Comparison of ENCODE assay signal across 25 mouse cellular contexts in genomic region chr2:173594313-173595063, GRCm38 (mm10). TPM values are rescaled to one million over a fixed set of nuclear protein-coding genes. Genes with fewer than 3 reads are reported as not detected.
DNase-seq lines count a peak whose midpoint lies in the region; ATAC-seq lines count a peak whose summit lies in the region.
"Had no signal": no experiment of that assay in that cellular context is flagged by ENCODE, and none has a peak within 500 bp of the region (broad histone marks: within the 10 kb centered on the region; RNA-seq: fewer than 3 reads in every experiment).

No protein-coding gene starts in this region.

- no peaks in the 10 kb centered on the region for H3K4me1 ChIP-seq in embryonic facial prominence, embryonic 12.5 days
- peaks cover 3% of the 10 kb centered on the region; the same call in 1 of the 2 replicates for H3K4me1 ChIP-seq in embryonic facial prominence, embryonic 10.5 days
- H3K4me1 ChIP-seq in megakaryocyte, embryonic 14.5 days, result peaks cover 4% of the 10 kb centered on the region; the same call in 1 of the 2 replicates
- H3K4me1 ChIP-seq: embryonic facial prominence, embryonic 15.5 days; forebrain, embryonic 15.5 days; heart, embryonic 15.5 days had no signal

- no peak overlapping the region for H3K4me3 ChIP-seq in embryonic facial prominence, embryonic 12.5 days
- H3K4me3 ChIP-seq in embryonic facial prominence, embryonic 10.5 days, result no peak overlapping the region
- H3K4me3 ChIP-seq in megakaryocyte, embryonic 14.5 days (replicated peaks), result peak overlapping the region; percentile 31
- H3K4me3 ChIP-seq: embryonic facial prominence, embryonic 15.5 days; forebrain, embryonic 15.5 days; heart, embryonic 15.5 days; hindbrain, embryonic 15.5 days; liver, embryonic 13.5 days had no signal

- H3K9me3 ChIP-seq in embryonic facial prominence, embryonic 12.5 days, result no peaks in the 10 kb centered on the region
- H3K9me3 ChIP-seq in embryonic facial prominence, embryonic 10.5 days, result no peaks in the 10 kb centered on the region
- H3K9me3 ChIP-seq in megakaryocyte, embryonic 14.5 days, result no peaks in the 10 kb centered on the region
- H3K9me3 ChIP-seq: embryonic facial prominence, embryonic 15.5 days; forebrain, embryonic 15.5 days; heart, embryonic 15.5 days; hindbrain, embryonic 15.5 days; liver, embryonic 13.5 days had no signal

- WGBS in embryonic facial prominence, embryonic 12.5 days, result 63% methylated on average over 11 of the region's 11 CpGs
- WGBS in embryonic facial prominence, embryonic 10.5 days, result 64% methylated on average over 11 of the region's 11 CpGs

- no peak overlapping the region for H3K4me2 ChIP-seq in embryonic facial prominence, embryonic 12.5 days (replicated peaks)
- H3K4me2 ChIP-seq: embryonic facial prominence, embryonic 15.5 days; forebrain, embryonic 15.5 days; heart, embryonic 15.5 days; hindbrain, embryonic 15.5 days; liver, embryonic 13.5 days had no signal

- H3K9ac ChIP-seq in embryonic facial prominence, embryonic 12.5 days, result no peak overlapping the region
- H3K9ac ChIP-seq: embryonic facial prominence, embryonic 15.5 days; forebrain, embryonic 15.5 days; heart, embryonic 15.5 days; hindbrain, embryonic 15.5 days; liver, embryonic 13.5 days had no signal

- ATAC-seq in embryonic facial prominence, embryonic 12.5 days (ENCODE audit: insufficient number of reproducible peaks, insufficient read depth, low FRiP score, low TSS enrichment), result 0 out of 2 replicates have a peak, but pooled peaks have one; percentile 54
- ATAC-seq in megakaryocyte, adult 5-6 weeks (ENCODE audit: poor library complexity, severe bottlenecking), result no peak
- ATAC-seq: forebrain, embryonic 15.5 days had no signal

- no peaks in the 10 kb centered on the region for H3K27me3 ChIP-seq in embryonic facial prominence, embryonic 12.5 days
- no peaks in the 10 kb centered on the region for H3K27me3 ChIP-seq in embryonic facial prominence, embryonic 10.5 days (replicated peaks; ENCODE audit: low read depth, poor library complexity, severe bottlenecking)
- peaks cover 21% of the 10 kb centered on the region for H3K27me3 ChIP-seq in megakaryocyte, embryonic 14.5 days (replicated peaks)
- H3K27me3 ChIP-seq: embryonic facial prominence, embryonic 15.5 days; forebrain, embryonic 15.5 days; heart, embryonic 15.5 days; hindbrain, embryonic 15.5 days; liver, embryonic 13.5 days had no signal

- DNase-seq in embryonic facial prominence, embryonic 10.5 days (ENCODE audit: low spot score), result no peak
- DNase-seq in thymus, postnatal 14 days, result peak; percentile 33
- DNase-seq in thymus, postnatal 4 days, result no peak
- no peak for DNase-seq in spleen, adult 12 weeks (ENCODE audit: low spot score)
- DNase-seq: cerebellum, adult 8-10 months; heart, adult 11 months; kidney, adult 2 months; kidney, postnatal 36 days; liver, embryonic 13.5 days; lung, postnatal 14 days had no signal

- H3K36me3 ChIP-seq in embryonic facial prominence, embryonic 12.5 days, result peaks cover 23% of the 10 kb centered on the region
- H3K36me3 ChIP-seq in embryonic facial prominence, embryonic 10.5 days (replicated peaks), result peaks cover 37% of the 10 kb centered on the region
- peaks cover 88% of the 10 kb centered on the region for H3K36me3 ChIP-seq in megakaryocyte, embryonic 14.5 days (replicated peaks; ENCODE audit: low read length)
- H3K36me3 ChIP-seq: forebrain, embryonic 15.5 days; hindbrain, embryonic 15.5 days; liver, embryonic 13.5 days had no signal

- no peak overlapping the region for H3K27ac ChIP-seq in embryonic facial prominence, embryonic 12.5 days
- no peak overlapping the region for H3K27ac ChIP-seq in embryonic facial prominence, embryonic 10.5 days (replicated peaks)
- H3K27ac ChIP-seq: embryonic facial prominence, embryonic 15.5 days; forebrain, embryonic 15.5 days; heart, embryonic 15.5 days; hindbrain, embryonic 15.5 days; liver, embryonic 13.5 days had no signal

RNA-seq across cellular contexts. Expression of gene Ankrd60, which starts 16.3 kb away (rescaled TPM):
- polyA plus RNA-seq in embryonic facial prominence, embryonic 12.5 days (2016; fragmentation: Nextera tagmentation; extraction: Ambion mirVana), result not detected in 2 replicates
- polyA plus RNA-seq in embryonic facial prominence, embryonic 10.5 days (2016; fragmentation: Nextera tagmentation; extraction: Ambion mirVana), result not detected in 2 replicates
- 0.34 TPM in 1 of 2 replicates, not detected in the other for polyA plus RNA-seq in megakaryocyte, embryonic 14.5 days (2012; ENCODE audit: insufficient read depth, low replicate concordance)
- not detected in 2 replicates for total RNA-seq in megakaryocyte, adult 5-6 weeks (2015)
- total RNA-seq in megakaryocyte, adult 5-6 weeks (2017), result not detected in 2 replicates
- total RNA-seq: gastrocnemius, adult 18-20 months; layer of hippocampus, postnatal 10 days; left cerebral cortex, postnatal 14 days had no signal
- polyA plus RNA-seq: activated CD4-positive, CD25-positive, alpha-beta regulatory T cell, adult 4 months; cortical plate, adult 2 months; embryonic facial prominence, embryonic 15.5 days; forebrain, embryonic 15.5 days; heart, embryonic 15.5 days; hindbrain, embryonic 15.5 days; liver, embryonic 13.5 days; neural tube, embryonic 14.5 days; small intestine, adult 2 months; stomach, embryonic 16.5 days had no signal
